Mouse (Mus musculus): ENCODE results near the gene Ykt6. TPM values are rescaled to one million over a fixed set of nuclear protein-coding genes. Genes with fewer than 3 reads are reported as not detected.

Gene Ykt6
- total RNA-seq, 2 experiments from 2014 or later = 82.9 to 87.6 TPM

DNA sequence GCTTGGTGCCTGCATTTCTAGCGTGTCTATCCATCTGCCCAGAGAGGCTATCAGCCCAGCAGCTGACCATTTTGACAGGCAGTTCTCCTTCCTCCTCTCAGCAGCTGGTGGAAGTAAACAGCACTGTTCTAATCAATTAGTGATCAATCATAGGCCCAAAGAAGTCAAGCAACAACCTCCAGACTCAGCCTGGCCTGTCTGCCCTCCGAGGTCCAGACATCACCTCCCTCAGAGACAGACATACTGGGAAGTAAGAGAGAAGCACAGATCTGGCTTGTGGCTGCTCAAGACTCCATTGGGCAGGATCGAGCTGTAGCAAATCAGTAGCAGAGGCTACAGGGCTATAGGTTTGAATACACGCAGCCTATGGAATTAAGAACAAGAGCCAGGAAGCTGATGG is 7.7 kb upstream of the Ykt6 start:
- intact Hi-C loops (cut with DNase I) = no loop called here
- no peak for DNase-seq (ENCODE audit: low spot score in 2 of 2)

DNA sequence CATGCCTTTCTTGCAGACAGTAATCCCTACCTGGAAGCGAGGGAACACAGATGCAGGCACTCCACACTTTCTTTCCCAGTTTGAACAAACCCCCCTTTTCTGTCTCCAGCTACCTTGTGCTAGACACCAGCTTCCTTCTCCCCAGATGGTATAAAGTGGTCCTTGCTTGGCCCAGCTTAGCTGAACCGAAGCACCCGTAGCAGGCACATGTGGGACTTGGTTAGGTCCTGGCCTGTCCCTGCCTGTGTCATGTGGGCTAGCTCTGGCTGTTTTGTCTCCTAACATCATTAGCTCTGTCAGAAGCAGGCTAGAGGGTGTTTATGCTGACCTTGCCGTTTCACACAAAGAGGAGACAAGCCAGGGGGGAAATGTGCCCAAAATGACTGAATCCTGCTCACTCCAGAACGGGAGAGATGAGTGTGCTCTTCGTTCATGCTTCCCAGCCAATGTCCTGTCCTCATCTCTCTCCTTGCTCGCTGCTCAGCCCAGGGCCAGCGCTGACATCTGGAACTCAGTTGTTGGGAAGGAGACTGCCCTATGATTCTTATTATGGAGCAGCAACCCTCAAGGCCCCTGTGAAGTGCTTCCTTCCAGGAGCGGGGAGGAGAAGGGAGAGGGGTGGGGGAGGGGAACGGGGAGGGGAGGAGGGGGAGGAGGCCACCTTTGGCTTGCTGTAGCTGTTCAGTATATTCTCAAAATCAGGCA is 6.8 kb upstream of the Ykt6 start:
- no peak for DNase-seq (ENCODE audit: low spot score in 2 of 2)
- intact Hi-C loops (cut with DNase I) = no loop called here

DNA sequence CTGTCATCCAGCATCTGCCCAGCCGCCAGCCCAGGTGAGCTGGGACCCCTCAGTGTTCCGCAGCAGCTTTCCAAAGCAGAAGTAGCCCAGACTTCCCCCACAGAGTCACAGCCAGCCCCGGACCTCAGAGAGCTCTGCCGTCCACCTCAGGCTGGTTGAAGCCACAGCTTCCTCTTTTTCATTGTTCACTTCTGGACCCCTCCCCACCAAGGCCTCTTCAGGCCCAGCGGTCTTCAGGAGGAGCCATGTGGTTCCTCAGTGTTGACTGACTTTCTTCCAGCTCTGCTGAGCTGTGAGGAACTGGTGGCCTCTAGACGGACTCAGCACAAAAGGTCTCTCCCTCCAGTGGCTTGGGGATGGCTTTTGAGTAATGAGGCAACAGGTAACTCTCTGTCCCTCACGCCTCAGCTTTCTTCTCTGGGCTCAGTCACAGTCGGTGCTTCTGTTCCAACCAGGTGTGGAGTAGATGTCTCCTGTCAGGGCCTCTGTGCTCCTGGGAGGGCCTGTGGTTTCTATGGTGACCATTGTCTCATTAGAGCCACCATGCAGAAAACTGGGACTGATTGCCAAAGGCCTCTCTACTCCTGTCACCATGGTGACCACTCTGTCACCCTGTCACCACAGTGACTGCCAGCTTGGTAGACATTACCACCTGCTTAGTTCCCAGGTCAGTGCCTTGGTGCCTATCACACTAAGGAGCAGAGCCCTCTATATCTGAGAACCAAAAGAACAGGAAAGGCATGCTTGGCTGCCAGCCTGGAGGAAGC is 5.7 kb upstream of the Ykt6 start, which contains the start of gene Gck:
Gene Gck, minus strand, starts transcription at position 496 of the 767 bp plus-strand sequence.
- intact Hi-C loops (cut with DNase I) = no loop called here
- DNase-seq (ENCODE audit: low spot score in 2 of 2) = peak; percentile 7 to 14

DNA sequence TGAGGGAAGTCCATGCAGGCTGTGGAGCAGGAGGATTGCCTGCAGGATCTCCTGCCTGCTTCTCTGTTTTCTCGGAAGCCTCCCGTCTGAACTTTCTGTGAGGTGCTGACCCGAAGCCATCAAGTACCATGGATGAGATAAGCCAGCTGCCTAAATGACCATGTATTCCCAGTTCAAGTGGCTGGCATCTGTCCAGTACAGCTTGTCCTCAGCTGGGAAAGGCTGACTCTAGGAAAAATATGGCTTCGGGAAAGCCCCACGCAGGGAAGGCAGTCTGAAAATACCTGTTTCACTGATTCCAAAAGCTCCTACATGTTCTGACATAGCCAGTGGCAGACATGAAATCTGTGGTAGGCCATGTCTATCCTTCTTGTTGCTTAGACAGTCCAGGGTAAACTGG is 3.0 kb upstream of the Ykt6 start:
- no peak for DNase-seq (ENCODE audit: low spot score in 2 of 2)
- intact Hi-C loops (cut with DNase I) = no loop called here

DNA sequence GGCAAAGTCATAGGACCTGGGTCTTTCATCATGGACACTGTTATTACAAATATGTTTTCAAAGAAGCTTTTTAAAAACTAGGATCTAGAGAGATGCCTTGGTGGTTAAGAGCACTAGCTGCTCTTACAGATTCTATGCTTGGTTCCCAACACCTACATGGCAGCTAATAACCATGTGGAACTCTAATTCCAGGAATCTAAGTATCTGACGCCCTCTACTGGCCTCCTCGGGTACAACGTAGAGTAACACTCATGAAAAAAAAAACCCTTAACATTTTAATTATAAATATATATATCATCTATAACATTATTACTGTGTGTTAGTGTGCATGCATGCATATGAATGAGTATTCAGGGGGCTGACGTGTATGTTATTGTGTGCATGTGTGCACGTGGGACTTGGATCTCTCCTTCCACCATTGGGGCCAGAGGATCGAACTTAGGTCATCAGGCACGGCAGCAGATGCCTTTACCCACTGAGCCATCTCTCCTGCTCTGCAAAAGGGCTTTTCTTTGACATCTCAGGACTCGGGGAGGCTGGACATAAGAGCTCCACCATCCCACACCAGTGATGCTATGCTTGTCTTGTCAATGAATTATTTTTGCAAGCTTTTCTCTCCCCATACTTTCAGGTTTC is 2.2 kb upstream of the Ykt6 start:
- intact Hi-C loops (cut with DNase I) = no loop called here
- no peak for DNase-seq (ENCODE audit: low spot score in 2 of 2)

DNA sequence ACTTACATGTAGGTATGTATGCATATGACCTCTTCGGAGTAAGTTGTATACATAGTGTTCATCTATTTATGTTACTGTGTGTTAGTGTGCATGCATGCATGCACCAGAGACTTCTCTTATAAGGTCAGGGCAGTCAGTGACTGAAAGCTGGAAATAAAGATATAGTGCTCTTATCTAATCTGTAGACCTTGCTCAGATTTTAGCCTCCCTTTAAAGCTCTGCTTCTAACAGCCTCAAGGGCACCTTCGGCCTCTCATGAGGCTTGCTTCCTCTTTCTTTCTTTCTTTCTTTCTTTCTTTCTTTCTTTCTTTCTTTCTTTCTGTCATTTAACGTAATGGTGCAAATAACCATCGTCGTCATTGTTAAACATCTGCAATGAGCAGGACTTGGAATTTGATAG is 1.1 kb upstream of the Ykt6 start:
- intact Hi-C loops (cut with DNase I) = loop anchor here (2.0 kb wide), 1 partner anchor 76 kb away; the partner anchor contains the start of gene Pold2
- DNase-seq (ENCODE audit: low spot score in 2 of 2) = no peak

DNA sequence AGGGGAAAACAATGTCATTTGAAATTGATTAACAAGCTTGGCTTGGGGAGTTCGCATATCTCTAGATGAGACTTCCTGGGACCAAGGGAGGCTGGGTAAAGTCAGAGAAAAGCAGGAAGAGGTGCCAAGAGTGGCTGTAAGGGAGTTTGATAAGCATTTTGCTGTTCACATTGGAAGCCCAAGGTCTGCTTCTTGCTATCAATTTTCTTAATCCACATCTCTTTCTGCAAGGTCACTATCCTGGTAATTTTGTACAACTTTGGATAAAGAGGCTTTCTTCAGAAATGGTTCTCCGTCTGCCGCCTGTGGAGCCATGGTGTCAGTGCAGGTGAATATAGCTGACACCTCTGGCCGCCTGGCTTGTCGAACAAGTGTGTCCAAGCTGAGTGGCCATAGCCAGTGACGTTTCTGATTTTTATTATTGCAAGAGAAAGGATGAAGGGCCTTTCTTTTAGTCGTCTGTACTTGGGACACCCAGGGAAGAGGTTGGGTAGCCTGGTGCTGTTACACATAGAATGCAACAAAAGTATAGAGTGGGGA is 458 bp upstream of the Ykt6 start:
- intact Hi-C loops (cut with DNase I) = loop anchor here (2.0 kb wide), 1 partner anchor 76 kb away; the partner anchor contains the start of gene Pold2
- DNase-seq (ENCODE audit: low spot score in 2 of 2) = peak in 1 of 2 experiments; percentile 53

DNA sequence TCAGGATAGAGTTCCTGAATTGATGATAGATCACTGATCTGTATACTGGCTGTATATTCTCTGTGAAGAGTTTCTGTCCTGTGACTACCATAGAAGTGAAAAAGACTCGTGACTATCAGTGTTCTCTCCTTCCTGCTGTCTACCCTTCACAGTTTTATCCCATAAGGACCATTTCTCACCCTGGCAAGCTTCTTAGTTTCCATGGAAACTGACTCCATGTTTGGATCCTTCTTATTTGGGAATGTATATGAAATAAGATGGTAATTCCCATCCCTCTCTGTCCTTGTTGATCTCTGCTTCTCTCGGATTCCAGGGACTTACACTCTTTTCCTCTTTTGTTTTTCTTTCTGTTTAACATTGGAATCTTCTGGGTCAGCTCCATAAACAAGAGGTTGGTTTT is 4.6 kb downstream of the Ykt6 start:
- DNase-seq (ENCODE audit: low spot score in 2 of 2) = peak in 1 of 2 experiments; percentile 91
- intact Hi-C loops (cut with DNase I) = loop anchor here (10.0 kb wide), 1 partner anchor 305 kb away; the partner anchor contains the start of gene Ddx56

DNA sequence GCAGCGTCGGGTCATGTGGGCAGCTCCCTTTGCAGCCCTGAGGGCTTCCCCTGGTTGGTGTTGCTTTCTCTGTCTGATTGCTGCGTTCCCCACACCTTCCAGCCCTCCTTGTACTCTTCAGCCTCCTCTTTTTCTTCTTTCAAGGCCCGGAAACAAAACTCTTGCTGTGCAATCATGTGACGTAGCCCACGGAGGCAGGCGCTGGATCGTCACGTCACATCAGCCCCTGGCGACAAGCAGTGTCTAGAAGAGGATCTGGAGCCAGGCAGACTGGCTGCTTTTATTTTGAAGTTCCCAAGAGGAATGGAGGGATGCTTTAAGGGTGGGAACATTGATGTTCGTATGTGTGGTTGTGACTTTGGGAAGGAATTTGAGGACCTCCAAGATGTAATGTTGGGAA is 10.4 kb downstream of the Ykt6 start:
- intact Hi-C loops (cut with DNase I) = loop anchor here (10.0 kb wide), 1 partner anchor 299 kb away; the partner anchor contains the start of gene Ddx56
- peak in 1 of 2 experiments; percentile 57 for DNase-seq (ENCODE audit: low spot score in 2 of 2)

DNA sequence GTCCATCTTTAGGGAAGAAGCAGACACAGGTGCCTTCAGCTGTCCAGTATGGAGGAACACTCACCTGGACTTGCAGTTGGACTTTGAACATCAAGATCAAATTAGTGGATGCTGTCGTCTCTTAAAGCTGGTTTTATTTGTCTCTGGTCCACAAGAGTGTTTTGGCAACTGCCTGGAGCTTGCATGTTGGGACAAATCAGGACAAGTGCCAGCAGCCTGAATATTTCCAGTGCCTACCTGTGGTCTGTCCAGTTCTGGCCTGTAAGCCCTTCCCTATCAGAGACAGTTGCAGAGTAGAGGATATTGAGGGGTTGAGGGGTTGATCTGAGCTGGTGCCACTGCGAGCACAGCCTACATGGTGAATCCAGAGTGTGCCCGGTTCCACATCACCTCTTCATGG is 11.3 kb downstream of the Ykt6 start:
- DNase-seq (ENCODE audit: low spot score in 2 of 2) = no peak
- intact Hi-C loops (cut with DNase I) = loop anchor here (10.0 kb wide), 1 partner anchor 298 kb away; the partner anchor contains the start of gene Ddx56

DNA sequence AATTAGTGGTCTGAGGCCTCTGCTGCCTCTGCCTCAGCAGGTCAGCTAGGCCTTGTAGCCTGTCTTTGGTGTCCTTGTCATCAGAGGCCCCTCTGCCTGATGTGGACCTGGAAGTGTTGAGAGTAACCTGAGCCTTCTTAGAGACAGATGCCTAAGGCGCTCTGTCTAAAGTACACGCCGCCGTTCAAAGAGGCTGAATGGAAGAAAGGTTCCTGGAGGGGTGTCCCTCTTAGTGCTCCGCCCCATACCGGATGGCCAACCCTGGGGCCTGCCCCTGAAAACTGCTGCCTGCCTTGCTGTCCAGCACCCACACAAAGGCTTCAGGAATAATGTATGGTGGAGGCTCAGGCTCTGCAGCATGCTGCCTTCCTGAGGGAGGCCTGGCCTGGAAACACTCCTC is 12.7 kb downstream of the Ykt6 start:
- intact Hi-C loops (cut with DNase I) = loop anchor here (10.0 kb wide), 1 partner anchor 297 kb away; the partner anchor contains the start of gene Ddx56
- no peak for DNase-seq (ENCODE audit: low spot score in 2 of 2)

DNA sequence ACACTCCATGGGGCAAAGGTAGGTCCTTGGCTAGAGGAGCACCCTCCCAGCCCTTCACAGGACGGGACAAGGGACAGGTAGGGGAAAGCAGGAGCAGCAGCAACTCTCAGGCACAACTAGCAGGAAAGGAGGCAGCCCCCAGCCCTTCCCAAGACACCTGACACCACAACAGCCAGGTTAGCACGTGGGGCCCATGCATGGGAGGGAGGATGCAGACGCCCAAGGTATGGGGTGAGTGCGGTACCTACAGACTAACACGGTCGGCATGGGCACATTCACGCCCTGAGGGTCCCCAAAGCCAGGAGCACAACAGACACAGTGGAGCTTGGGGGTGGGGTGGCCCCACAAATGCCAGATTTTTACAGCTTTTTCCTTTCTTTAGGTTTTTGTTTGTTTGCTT is 15.7 kb downstream of the Ykt6 start:
- intact Hi-C loops (cut with DNase I) = no loop called here

DNA sequence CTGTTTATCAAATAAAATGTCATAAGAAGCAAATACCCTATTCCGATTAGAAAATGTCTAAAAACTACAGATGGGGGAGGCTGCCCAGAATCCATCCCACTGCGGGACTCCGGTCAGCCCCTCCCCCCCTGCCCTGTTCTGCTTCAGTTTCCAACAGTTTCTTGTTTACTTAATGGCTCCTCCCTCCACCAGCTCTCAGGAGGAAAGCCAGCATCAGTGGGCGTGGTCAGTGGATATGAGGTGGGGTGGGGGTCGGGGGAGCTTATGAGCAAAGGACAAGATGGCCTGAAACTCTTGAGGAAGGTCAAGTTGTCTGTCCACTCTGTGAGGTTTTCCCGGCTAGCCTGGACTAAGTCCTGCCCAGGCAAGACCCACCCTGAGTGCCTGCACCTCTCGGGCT is 17.7 kb downstream of the Ykt6 start:
- DNase-seq (ENCODE audit: low spot score in 2 of 2) = no peak
- intact Hi-C loops (cut with DNase I) = no loop called here

More for the DNA sequence above, 15.7 kb downstream of the Ykt6 start:
- DNase-seq (ENCODE audit: low spot score in 2 of 2) = no peak

DNA sequence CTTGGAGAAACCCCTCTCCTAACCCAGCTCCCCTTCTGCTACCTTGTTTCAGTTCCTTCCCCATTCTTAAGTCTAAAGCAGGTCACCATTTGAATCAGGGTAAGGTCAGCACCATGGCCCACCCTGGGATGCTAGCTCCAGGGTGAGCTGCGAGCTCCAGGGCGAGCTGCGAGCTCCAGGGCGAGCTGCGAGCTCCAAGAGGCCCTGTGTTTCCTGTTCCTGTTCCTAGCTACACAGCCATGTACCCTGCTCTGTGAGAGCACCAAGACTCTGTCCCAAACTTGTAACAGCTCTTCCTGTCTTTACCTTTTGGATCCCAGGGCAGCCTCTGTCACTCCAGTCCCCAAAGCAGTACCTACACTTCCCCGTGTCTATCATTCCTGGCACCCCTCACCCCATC is 18.6 kb downstream of the Ykt6 start:
- DNase-seq (ENCODE audit: low spot score in 2 of 2) = no peak
- intact Hi-C loops (cut with DNase I) = no loop called here

DNA sequence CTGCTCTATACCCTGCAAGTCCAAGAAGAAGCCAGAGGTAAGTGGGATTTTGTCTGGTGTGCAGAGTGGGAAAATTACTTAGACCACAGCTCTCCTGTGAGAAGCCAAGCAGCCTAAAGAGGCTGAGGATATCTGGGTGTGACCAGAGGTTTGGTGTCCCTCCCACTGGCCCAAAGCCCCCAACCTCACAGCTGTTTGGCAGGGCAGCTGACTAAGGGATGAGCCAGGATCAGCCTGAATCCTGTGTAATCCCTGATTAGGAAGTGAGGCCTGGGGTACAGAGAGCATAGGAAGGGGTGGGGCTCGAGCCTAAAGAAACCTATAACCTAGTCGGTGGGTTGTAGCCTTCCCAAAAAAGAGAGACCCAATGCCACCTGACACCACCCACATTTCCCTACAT is 19.6 kb downstream of the Ykt6 start:
- no peak for DNase-seq (ENCODE audit: low spot score in 2 of 2)
- intact Hi-C loops (cut with DNase I) = no loop called here

DNA sequence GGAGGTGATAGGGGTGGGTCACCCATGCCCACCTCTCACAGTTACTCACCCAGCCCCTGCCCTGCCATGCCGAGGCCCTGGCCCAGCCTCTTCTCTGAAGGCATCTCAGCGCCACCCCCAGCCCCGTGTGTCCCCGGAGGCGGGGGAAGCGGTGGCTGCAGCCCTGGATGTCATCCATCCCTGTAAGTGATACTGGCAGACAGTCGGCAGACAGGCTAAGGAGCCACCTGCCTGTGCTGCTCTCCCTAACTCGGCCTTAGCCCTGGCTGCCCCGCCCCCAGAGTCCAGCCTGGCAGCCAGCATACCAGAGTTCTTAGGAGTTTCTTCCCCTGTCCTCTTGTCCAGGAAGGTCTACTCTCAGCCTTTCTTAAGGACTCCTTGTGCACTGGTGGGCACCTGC is 20.6 kb downstream of the Ykt6 start:
- intact Hi-C loops (cut with DNase I) = no loop called here
- DNase-seq (ENCODE audit: low spot score in 2 of 2) = no peak

DNA sequence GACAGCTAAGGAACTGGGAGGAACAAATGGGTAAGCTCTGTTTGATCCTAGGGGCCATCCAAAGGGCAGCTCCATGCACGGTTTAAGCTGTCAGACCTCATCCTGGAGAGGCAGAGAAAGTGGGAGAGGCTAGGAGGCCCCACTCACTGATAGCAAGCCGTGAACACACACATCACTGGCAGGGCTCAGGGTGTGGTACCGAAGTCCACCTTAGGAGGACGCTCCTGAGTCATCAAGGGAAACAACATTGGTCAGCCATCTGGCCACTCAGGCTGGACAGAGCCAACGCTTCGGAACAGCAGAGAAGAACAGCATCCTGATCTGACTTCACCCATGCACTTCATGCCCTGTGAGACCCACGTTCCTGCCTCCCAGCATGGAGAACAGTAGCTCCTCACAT is 23.6 kb downstream of the Ykt6 start:
- no peak for DNase-seq (ENCODE audit: low spot score in 2 of 2)
- intact Hi-C loops (cut with DNase I) = no loop called here

DNA sequence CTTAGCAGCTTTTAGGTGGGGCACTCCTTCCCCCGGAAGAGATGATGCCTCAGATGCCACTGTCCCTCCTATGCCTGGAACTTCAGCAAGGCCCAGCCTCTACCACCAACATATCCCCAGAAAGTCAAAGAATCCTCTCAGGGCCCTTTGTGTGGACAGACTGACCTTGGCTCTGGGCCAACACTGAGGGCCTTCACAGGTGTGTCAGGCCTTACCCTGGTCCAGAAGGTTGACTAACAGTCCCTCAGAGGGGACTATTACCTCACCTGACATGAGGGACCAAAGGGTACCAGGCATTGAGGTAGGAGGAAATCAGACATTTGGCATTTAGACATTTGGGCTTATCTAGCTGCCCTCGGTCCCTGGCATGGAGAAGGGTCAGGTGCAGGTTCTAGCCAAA is 24.6 kb downstream of the Ykt6 start:
- intact Hi-C loops (cut with DNase I) = no loop called here
- DNase-seq (ENCODE audit: low spot score in 2 of 2) = no peak

DNA sequence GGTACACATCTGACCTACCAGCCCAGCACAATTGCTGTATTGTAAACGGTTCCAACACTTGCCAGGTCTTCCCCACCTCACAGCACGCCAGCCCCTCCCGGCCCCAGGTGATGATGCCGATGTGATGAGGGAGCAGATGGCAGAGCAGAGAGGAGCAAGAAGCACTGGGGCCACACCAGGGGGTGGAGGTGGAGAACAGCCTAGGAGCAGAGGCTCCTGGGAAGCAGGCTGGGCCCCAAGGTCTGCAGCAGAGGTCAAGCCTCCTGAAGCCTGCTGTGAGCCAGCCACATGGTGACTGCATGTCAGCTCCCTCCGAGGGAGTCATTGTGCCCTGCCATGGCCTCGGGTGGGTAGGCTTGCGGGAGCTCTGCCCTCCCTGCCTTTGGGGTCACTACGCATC is 25.1 kb downstream of the Ykt6 start:
- no peak for DNase-seq (ENCODE audit: low spot score in 2 of 2)
- intact Hi-C loops (cut with DNase I) = no loop called here

DNA sequence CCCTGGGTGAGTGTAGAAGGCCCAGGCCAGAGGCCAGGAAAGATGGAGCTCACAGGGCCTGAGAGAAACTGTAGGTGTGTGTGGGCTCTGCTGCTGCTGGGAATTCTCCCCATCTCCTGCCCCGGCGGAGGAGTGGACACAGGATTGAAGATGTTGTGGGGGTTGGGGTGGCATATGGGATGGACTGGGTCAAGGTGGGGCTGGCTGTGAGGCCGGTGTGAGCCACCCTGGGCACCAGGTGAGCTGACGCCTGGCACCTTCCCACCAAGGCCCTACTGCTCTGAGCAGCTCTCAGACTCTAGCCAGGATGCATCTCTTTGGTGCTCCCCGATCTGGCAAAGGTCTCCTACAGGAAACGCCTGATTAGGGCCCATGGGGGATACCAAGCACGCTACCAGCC is 25.8 kb downstream of the Ykt6 start:
- DNase-seq (ENCODE audit: low spot score in 2 of 2) = no peak
- intact Hi-C loops (cut with DNase I) = no loop called here
